Mouse (Mus musculus) testis, adult 2 months (tissue): ENCODE results near the gene Adamts12.

Experiments
- CTCF ChIP-seq: fragments of 200-500 bp; IDR thresholded peaks from 2 replicates; pipeline ENCODE4 v1.5.1; 2012; ENCODE audit warnings: low read depth, mild to moderate bottlenecking, inconsistent platforms, low read length, moderate library complexity; ENCODE audit not compliant: control insufficient read depth, insufficient read depth, insufficient replicate concordance
- POLR2A ChIP-seq: fragments of 200-500 bp; IDR thresholded peaks from 2 replicates; pipeline ENCODE4 v1.6.1; 2012; ENCODE audit warnings: low read depth, mild to moderate bottlenecking, inconsistent platforms, low read length, moderate library complexity; ENCODE audit not compliant: control insufficient read depth

GRCm38 (mm10) chr15:11292246-11292645, 227.7 kb downstream of the Adamts12 start:
- TF ChIP-seq CTCF: no peak
- no peak for TF ChIP-seq POLR2A
